Comparison of ENCODE assay signal across 10 mouse cellular contexts in the genomic region with DNA sequence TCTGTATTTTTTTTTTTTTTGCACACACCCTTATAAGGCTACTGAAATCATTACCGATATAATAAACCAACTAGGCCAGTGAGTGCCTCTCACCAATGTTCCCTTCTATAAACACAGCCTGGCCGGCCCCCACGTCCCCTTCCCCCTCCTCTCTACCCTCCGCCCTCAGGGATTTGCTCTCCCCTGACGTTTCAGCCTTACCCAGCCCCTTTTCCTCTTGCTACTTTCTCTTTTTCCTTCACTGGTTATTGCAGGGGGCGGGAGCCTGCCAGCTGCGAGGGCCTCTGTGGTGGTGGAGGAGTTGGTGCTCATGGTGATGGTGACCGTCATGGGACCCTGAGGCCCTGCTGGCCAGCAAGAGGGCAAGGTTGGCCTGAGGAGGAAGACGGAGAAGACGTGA.
DNase-seq lines count a peak whose midpoint lies in the region; ATAC-seq and TF ChIP-seq lines count a peak whose summit lies in the region.
"Had no signal": no experiment of that assay in that cellular context is flagged by ENCODE, and none has a peak within 500 bp of the region (broad histone marks: within the 10 kb centered on the region; RNA-seq: fewer than 3 reads in every experiment).

No protein-coding gene starts in this region.

- 0 out of 2 replicates have a peak overlapping the region, but pooled peaks have one; percentile 58 for H3K9ac ChIP-seq in heart, embryonic 13.5 days
- H3K9ac ChIP-seq in midbrain, postnatal 0 days (replicated peaks; ENCODE audit: low read length, poor library complexity, severe bottlenecking): no peak overlapping the region
- H3K9ac ChIP-seq: embryonic facial prominence, embryonic 15.5 days had no signal

- no peak for DNase-seq in heart, adult 9 months (ENCODE audit: low spot score in 2 of 2)
- peak; percentile 38 to 61 for DNase-seq in kidney, postnatal 25 days
- DNase-seq in lung, postnatal 14 days: peak; percentile 69
- DNase-seq in midbrain, postnatal 0 days (ENCODE audit: low spot score): no peak
- no peak for DNase-seq in c-Kit-positive CD71-positive TER-119-positive erythroid progenitor cells, embryonic 14.5 days (ENCODE audit: low spot score)
- DNase-seq: thymus, postnatal 25 days had no signal

- H3K27ac ChIP-seq in heart, embryonic 13.5 days (replicated peaks): no peak overlapping the region
- H3K27ac ChIP-seq in brown adipose tissue, adult 24 weeks (replicated peaks; ENCODE audit: low read depth, low read length): peak overlapping the region; percentile 66
- no peak overlapping the region for H3K27ac ChIP-seq in midbrain, postnatal 0 days (ENCODE audit: low read depth, low read length)

- TF ChIP-seq CTCF in midbrain, postnatal 0 days (IDR thresholded peaks at IDR 0.05): no peak

- 68% methylated on average over 10 of the region's 10 CpGs for WGBS in heart, embryonic 13.5 days
- WGBS in midbrain, postnatal 0 days: 75% methylated on average over 10 of the region's 10 CpGs

- peaks cover 57% of the 10 kb centered on the region for H3K4me1 ChIP-seq in heart, embryonic 13.5 days
- peaks cover 23% of the 10 kb centered on the region for H3K4me1 ChIP-seq in brown adipose tissue, adult 24 weeks (ENCODE audit: control insufficient read depth, insufficient read depth, insufficient read length, low read length)
- 0 out of 2 replicates have a peak, but pooled peaks cover 2% of the 10 kb centered on the region for H3K4me1 ChIP-seq in midbrain, postnatal 0 days (ENCODE audit: insufficient read depth, low read length)

- no peak for ATAC-seq in heart, embryonic 13.5 days (ENCODE audit: extremely low read depth, insufficient number of reproducible peaks, low FRiP score, low TSS enrichment)
- ATAC-seq in midbrain, postnatal 0 days (ENCODE audit: low FRiP score): no peak
- ATAC-seq in activated CD4-positive, CD25-positive, alpha-beta regulatory T cell, adult 4 months: no peak

- H3K36me3 ChIP-seq in heart, embryonic 13.5 days: no peaks in the 10 kb centered on the region
- H3K36me3 ChIP-seq in midbrain, postnatal 0 days (ENCODE audit: insufficient read depth, low read length): no peaks in the 10 kb centered on the region
- H3K36me3 ChIP-seq: embryonic facial prominence, embryonic 15.5 days had no signal

- peaks cover 65% of the 10 kb centered on the region for H3K27me3 ChIP-seq in heart, embryonic 13.5 days (replicated peaks)
- no peaks in the 10 kb centered on the region for H3K27me3 ChIP-seq in midbrain, postnatal 0 days (ENCODE audit: insufficient read depth, low read length)
- H3K27me3 ChIP-seq: embryonic facial prominence, embryonic 15.5 days had no signal

- H3K4me2 ChIP-seq in heart, embryonic 13.5 days: 0 out of 2 replicates have a peak overlapping the region, but pooled peaks have one; percentile 14
- H3K4me2 ChIP-seq in midbrain, postnatal 0 days (ENCODE audit: low read depth, low read length, poor library complexity, severe bottlenecking): no peak overlapping the region
- H3K4me2 ChIP-seq: embryonic facial prominence, embryonic 15.5 days had no signal

- no peaks in the 10 kb centered on the region for H3K9me3 ChIP-seq in heart, embryonic 13.5 days
- no peaks in the 10 kb centered on the region for H3K9me3 ChIP-seq in midbrain, postnatal 0 days (ENCODE audit: low read length)
- H3K9me3 ChIP-seq: embryonic facial prominence, embryonic 15.5 days had no signal

- H3K4me3 ChIP-seq in heart, embryonic 13.5 days: 0 out of 2 replicates have a peak overlapping the region, but pooled peaks have one; percentile 2
- H3K4me3 ChIP-seq in brown adipose tissue, adult 24 weeks (ENCODE audit: insufficient read depth, low read depth, low read length): peak overlapping the region; percentile 42
- H3K4me3 ChIP-seq in midbrain, postnatal 0 days (ENCODE audit: low read depth, low read length): no peak overlapping the region
- H3K4me3 ChIP-seq: embryonic facial prominence, embryonic 15.5 days had no signal

Comparison
In these comparisons a context has a peak if more than half of its experiments do, and no peak if none do; other contexts are left out.
1. DNase-seq: peak in kidney, postnatal 25 days (2 of 2) and lung, postnatal 14 days (single experiment); none in heart, adult 9 months (0 of 2), midbrain, postnatal 0 days (single experiment) and c-Kit-positive CD71-positive TER-119-positive erythroid progenitor cells, embryonic 14.5 days (single experiment).